Mouse (Mus musculus) ES-Bruce4 (cell line): ENCODE results near the gene Irf1.

Source experiments
- CTCF ChIP-seq: IDR thresholded peaks from one replicate; pipeline ENCODE4 v1.8.1; 2011; ENCODE audit warnings: low read depth, low read length
- POLR2A ChIP-seq: IDR thresholded peaks from one replicate; pipeline ENCODE4 v1.8.1; 2011; ENCODE audit warnings: low read length; ENCODE audit not compliant: insufficient read depth

DNA sequence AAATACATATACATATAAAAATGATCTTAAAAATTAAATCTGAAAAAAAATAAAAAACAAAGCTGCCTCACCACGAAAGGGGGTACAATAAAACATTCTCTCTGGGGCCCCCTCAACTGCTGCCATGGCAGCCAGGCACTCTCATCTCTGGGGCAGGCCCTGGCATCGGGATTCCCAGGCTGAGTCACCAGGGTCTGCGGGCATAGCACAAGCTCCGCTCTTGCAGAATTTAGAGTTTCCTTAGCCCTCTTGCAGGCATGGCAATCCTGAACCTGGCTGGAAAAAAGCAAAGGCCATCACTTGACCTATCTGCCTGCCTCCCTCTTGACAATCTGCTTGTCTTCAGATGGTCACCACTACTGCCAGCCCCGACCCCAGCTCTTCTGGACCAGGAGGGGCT is 8.5 kb upstream of the Irf1 start:
- TF ChIP-seq CTCF (no peak), POLR2A (no peak)
